Mouse (Mus musculus) inflammation-experienced regulatory T-cells, adult 6 months (primary cell): ENCODE results near the gene Rmi2. TPM values are rescaled to one million over a fixed set of nuclear protein-coding genes. Genes with fewer than 3 reads are reported as not detected.
A peak's percentile ranks its signal among the peaks of the same experiment; 100 is the strongest.
"Not testable (repeated sequence)": the region's sequence is repeated elsewhere in the genome, so short reads cannot be mapped to it uniquely, and the experiment has no call there.

Experiments
- ATAC-seq: one replicate; pipeline ENCODE4 v1.8.0; 2017
- polyA plus RNA-seq, 3 experiments: library from polyadenylated mRNA; unstranded; fragments of 100-300 nt; shearing (Covaris generic); gene quantifications; one replicate each; pipeline ENCODE4 v1.2.1; 2017

Gene Rmi2
- polyA plus RNA-seq, 3 experiments from 2014 or later, result 1.2 to 1.4 (median 1.2) TPM

DNA sequence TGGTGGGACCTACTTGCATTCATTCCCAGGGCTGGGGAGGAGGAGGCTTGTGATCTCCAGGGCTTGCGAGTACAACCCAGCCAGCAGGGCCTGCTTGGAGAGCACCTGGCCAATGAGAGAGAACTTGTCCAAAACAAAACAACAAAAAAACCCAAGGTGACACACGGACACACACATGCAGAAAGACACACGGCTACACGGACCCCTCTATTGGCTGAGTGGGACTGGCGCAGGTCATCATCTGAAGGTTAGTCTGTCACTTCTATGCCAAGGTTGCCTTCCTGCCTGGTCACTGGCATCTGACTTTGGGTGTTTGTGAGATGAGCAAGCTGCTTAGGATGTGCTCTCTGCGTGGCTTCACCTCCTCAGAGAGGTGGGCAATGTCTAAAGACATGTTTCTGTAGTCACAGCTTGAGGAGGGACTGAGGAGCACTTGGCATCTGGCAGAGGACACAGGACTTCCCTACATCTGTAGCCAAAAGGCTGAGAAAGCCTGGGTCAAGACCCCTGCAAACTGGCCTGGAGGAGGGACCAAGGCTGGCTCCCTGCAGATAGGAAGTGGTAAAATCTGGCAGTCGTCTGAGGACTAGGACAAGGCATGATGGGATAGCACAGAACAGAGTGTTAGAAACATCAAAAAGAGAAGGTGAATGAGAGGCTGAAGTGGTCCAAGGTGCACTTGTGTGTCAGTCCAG is 6.9 kb upstream of the Rmi2 start:
- no peak for ATAC-seq

DNA sequence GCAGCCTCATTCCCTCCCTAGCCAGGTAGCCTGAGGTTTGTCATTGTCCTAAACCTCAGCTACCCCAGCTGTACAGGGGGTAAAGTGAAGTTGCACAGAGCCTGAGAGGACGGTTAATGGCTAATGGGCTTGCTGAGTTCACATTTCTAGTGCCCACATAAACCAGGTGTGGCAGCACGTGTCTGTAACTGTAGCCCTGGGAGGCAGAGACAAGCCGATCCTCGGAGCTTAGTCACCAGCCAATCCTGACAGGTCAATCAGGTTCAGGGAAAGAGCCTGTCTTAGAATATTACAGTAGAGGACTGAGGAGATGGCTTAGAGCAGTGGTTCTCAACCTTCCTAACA is 6.4 kb upstream of the Rmi2 start:
- ATAC-seq, result no peak

DNA sequence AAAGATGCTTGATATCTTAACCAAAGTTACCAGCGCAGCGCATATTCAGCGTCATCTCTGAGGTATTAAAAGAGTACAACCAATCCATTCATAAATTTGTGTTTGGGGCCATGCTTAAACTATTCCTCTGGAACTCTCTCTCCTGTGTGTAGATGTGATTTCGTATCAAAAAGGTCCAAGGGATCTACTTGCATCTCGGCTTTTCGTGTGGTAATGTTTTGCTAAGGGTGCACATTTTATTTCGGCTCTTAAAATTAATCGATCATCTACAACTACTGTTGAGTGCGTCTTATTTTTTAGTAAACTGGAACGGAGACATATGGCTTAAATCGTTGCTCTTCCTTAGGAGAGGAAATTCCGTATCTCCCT is 333 bp upstream of the Rmi2 start:
- peak; percentile 1 for ATAC-seq

DNA sequence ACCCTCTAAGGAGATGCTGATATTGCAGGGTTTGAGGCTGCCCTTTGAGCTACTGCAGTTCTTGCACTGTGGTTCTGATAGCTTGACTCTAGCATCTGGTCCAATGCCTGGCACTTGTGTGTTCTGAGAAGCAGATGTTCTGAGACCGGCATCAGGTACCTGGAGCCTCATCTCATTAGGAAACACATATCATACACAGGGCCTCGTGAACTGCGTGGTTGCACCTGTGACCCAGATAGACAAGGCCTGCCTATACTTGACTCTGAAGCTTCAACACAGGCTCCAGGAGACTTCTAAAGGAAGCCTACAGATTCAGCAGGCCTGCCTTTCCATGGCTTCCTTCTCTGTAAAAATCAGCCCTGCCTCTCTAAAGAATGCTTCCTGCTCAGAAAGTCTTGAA is 1.5 kb downstream of the Rmi2 start:
- ATAC-seq, result no peak

DNA sequence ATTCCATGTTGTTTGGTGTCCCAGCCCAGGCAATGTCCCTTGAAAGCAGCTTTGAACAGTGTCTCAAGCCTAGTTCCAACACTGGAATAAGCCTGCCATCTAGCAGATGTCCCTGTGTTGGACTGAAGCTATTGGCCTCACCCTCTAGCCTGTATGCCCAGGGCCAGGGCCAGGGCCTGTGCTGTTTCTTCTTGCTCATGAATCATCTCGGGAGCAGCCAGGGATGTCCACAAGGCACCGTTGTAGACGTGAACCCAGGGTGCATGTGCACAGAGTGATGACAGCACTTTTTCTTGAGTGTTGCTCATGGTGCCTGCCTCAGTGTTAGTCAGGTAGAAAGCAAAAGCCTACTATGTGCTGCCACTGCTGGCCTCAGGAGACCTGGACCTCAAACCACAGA is 2.4 kb downstream of the Rmi2 start:
- no peak for ATAC-seq

DNA sequence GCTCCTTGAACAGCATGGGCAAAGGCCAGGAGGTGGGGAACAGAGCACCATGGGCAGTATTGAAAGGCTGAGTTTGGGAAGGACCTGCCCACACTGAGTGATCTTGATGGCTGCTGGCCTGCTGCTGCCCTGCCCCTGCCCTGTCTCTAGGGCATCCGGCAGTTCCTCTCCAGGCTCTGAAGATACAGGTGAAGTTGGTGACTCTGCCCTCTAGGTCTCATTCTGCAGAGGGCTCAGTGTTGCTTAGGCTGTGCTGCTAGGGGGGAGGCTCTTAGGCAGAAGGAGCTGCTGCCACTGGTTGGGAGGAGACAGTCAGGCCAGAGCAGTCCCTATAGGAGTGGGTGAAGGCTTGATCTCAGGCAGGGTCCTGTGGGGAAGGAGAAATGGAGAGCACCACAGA is 3.0 kb downstream of the Rmi2 start:
- ATAC-seq, result no peak

DNA sequence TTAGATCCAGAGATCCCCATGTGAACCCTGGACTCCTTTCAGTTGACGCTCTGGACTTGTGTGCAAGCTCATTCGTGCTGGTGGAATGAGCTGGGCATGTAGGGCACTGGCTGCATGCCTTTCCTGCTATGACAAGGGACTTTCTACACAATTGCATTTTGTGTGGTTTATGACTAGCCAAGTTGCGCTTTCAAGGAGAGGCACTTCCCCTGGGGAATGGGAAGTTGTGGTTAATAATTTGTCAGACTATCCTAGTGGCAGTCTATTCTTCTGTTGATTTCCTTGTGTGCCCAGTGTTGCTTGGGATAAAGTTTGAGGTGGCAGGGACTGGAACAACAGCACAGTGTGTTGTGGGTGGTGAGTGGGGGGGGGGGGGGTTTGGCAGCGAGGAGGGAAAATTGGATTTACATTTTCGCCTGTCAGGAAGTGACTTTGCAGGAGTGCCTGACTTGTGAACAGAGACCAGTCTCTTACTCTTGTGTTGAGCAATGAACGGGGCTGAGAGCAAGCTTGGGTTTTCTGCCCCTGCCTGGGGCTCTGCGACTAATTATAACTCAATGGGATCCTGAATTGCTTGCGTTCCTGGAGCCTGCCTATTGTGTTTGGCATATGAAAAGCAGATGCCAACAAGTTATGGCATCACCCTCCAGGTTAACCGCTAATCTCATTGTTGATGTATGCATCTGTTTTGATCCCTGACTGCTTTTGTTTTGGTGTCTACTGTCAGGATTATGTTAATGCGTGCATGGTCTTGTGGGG is 3.8 kb downstream of the Rmi2 start:
- ATAC-seq, result no peak

DNA sequence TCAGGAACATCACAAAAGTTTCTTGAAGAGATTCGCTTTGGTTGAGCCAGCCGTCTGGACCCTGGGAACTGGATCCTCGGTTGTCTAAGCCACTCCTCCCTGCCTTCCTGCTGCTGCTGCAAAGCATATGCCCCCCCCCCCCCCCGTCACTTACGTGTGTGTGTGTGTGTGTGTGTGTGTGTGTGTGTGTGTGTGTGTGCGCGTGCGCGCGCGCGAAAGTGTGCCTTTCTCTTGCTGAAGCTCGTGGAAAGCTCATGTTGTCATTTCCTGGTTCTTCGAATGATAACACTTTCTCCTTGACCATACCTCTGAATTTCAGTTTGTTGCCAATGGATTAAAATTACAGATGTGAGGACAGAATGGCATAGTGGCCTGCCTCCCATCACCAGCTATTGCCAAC is 5.2 kb downstream of the Rmi2 start:
- ATAC-seq, result no peak

DNA sequence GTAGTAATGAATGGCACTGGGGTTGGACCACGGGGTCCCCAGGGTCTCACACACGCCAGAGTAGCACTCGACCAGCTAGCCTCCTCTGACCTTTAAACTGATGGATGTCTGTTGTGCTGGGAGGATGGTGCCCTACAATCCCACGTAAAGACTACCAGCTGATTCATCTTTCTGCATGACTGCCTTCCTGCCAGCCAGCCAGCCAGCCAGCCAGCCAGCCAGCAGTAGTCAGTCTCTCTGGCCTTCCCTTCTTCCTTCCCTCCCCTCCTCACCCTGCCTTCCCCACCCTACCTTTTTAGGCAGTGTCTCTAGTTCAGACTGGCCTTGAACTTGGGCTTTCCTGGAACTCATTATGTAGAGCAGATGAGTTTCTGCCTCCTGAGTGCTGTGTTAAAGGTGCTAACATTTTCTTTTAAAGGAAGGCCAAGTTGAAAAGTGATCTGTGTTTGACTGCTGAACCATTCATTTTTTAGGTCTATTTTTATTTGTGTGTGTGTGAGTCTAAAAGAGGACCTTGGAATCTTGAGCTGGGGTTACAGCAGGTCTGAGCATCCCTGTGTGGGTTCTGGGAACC is 7.5 kb downstream of the Rmi2 start:
- no peak for ATAC-seq

DNA sequence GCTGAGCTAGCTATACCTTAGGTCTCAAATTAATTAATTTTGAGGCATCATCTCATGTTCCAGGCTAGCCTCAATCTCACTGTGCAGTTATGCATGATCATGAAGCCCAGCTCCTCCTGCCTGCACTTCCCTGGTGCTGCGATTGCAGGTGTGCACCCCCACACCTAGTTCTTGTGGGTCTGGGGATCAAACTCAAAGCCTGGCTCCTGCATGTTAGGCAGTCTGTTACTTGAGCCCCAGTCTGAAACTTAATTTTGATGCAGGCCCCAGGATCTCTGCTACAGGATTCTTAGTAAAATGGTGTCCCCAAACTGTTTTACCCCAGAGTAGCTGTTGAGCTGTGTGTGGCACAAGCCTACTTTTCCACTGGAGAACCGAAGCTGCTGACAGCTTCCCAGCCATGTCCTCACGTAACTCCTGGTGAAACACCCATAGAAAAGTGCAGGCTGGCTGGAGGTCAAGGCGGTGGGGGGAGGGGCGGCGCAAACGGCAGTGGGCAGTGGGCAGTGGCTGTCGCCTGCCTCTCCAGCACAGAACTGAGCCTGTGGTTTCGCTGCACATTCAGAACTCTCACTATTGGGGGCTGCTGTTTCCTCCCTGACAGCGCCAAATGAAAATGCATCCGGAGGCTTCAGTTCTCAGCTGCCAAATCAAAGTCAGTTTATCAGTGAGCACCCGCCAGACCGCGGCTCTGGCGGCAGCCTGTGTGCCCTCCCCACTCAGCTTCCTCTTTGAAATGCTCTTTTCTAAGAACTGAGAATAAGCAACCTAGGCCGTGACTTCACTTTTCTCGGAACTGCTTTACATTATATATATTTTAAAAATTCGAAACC is 8.8 kb downstream of the Rmi2 start:
- ATAC-seq, result peak; percentile 88

DNA sequence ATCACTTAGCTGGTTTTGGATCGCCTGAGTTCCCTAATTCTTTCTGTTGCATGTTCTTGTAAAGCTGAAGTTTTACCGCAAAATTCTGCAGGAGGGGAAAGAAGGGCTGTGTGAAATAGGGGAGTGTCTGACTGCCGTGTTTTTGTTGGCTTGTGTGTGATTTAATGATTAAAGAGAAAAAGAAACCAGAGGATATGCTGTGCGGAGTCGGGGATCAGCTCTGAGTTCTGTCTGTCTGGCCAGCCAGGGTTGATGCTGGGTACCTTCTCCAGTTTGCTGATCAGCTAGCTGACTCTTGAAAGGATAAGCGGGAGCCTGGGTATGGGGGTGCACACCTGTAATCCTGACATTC is 9.4 kb downstream of the Rmi2 start:
- peak; percentile 65 for ATAC-seq

DNA sequence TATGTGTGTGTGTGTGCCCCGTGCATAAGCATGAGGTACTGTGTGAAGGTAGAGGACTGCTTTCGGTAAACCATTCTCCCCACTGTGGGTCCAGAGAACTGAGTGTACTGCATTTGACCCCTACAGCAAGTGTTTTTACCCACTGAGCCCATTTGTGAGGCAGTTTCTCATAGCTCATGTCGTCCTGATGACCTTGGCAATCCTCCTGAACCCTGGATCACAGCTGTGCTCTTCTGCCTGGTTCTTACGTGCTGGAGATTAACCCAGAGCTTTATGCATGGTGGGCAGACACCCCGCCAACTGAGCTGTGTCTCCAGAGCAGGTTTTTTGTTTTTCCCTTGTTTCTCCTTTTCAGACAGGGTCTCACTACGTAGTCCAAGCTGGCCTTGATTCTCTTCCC is 11.1 kb downstream of the Rmi2 start:
- ATAC-seq, result no peak

DNA sequence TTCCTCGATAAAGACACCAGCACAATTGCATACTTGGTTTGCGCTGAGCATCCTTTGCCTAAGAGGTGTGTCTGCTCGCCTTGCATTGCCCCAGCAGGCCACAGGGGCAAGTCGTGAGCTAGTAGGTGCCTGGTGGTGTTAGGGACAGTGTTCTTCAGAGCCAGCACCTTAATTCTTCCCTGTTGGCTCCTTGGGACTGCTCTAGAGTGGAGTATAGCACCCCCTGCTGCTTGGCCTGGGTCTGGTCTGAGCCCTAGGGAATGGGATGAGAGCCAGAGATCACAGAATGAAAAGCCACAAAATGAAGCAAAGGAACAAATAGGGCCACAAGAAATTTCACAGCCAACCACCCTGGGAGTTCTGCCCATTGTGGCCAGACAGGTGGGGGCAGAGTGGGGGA is 11.6 kb downstream of the Rmi2 start:
- ATAC-seq, result peak; percentile 26

DNA sequence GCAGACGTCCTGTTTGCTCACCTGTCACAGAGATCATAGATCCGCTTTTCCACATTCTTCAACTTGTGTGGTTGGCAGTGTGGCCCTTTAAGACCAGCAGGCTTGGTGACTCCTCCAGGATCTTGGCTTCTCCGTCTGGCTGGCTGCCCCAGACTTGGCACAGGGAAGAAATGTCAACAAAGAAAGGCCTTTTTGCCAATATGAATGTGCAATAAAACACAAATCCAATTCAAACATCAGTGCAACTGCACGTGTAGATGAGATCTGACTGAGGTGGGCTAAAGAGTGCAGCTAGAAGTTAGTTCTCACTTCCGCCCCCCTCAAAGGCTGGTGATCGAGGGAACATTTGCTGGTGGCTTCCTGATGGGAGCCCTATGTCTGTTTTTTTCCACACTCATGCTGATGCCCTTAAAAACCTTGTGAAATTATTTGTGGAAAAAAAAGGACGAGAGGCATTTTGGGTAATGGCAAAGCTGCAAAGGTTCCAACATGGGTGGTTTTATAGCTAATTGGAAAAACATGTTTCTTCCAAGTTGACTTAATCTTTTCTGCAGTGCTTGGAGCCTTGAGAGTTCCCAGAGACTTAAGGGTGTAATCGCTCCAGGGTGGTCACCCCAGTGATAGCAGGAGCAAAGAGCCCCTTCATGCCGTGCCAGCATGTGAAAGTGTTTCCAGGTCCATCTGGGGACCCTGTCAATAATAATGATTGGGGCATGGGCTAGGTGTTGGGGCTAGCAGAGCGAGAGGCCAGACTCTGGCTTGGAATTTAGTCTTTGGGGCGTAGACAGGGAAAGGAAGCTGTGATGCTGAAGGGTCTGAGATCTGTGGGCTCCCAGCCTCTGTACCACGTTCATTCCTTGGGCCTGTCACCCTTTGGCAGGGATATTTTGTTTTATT is 15.4 kb downstream of the Rmi2 start:
- ATAC-seq, result no peak

DNA sequence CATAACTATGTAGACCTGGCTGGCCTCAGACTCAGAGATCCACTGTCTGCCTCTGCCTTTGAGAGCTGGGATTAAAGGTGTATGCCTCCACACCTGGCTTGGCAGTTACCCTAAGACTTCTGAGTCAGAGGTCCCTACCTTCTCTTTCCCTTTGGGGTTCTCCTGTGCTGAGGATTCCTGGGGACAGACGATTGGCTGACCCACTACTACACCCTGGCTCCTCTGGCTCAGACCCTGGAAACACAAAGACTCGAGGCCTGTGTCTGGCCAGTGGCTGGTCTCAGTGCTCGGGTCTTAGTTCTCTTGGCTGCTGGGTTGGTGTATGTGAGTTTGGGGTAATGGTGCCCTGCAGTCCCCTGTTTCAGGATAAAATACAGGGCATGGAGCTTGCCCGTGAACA is 16.0 kb downstream of the Rmi2 start:
- ATAC-seq, result no peak

DNA sequence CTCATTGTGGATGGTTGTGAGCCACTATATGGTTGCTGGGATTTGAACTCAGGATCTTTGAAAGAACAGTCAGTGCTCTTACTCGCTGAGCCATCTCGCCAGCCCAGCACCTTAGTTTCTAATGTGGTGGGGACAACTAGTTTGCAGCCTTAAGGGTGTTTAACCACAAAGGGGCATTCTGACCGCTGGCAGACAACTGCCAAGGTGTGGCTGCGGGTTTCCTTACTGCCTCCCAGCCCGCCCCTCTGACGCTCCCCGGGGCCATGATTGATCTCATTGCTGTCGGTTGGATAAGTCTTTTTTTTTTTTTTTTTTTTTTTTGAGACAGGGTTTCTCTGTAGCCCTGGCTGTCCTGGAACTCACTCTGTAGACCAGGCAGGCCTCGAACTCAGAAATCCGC is 17.4 kb downstream of the Rmi2 start:
- ATAC-seq, result not testable (repeated sequence)

DNA sequence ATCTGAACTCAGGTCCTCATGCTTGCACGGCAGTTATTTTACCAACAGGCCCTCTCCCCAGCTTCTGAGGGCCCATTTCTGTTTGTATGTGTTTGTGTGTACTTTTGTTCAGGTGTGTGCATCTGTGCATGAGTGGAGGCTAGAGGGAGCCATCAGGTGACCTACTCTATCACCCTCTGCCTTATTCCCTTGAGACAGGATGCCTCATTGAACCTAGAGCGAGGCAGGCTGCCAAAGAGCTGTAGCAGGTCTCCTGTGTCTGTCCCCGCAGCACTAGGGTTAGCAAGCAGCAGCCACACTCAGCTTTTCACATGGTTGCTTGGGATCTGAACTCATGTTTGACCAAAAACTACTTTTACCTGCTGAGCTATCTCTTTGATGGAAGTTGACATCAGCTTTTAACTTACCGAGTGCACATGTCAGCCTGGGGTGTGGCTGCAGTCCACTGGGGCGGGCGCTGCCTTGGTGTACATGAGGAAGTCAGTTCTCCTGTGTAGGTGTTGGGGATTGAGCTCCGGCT is 24.9 kb downstream of the Rmi2 start:
- no peak for ATAC-seq

DNA sequence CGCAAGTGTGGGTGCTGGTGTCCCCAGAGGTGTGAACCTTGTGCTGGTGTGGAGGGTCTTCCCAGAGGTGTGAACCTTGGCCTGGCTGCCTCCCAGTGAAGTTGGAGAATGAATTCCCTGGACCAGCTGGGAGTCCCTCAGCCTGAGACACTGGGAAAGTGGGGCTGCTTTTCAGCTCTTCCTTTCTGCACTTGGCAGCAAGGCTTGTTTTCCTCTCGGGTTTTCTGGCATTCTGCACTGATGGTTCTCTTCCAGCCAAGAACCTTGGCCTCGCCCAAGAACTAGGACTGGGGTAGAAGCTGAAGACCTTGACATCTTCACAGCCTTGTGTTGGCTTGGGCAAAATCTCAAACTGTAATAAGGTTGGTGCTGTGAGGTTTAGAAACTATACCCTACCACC is 26.5 kb downstream of the Rmi2 start:
- ATAC-seq, result no peak

DNA sequence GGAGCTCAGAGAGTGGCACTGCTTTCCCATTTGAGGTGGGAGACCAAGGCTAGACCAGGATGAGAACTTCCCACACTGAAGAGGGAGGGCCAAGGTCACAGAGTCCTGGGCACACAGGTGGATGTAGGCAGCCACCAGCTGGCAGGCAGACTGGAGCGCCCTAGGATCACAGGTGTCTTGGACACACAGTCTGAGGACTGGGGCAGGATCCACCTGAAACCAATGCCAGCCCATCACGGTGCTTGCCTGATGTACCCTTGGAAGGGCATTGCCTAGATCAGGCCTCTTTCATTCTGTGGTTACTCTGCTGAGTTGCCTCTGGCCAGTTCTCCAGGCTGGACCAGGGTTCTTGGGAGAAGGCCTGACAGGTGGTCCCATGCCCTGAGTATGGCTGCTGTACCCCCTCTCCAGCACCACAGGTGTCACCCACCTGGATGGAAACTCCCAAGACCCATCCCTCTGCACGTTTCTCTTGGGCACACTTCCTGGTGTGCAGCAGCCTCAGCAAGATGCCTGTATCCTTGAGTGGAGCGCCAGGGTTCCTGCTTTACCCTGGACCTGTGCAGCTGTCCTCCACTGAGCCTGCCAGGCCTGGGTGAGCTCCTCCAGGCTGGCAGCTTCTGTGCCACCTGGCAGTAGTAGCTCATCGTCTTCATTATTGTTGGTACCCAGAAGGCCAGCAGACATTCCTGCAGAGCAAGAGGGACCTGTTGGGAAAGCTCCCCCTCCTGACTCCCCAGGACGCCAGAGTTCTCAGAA is 30.2 kb downstream of the Rmi2 start:
- ATAC-seq, result no peak

DNA sequence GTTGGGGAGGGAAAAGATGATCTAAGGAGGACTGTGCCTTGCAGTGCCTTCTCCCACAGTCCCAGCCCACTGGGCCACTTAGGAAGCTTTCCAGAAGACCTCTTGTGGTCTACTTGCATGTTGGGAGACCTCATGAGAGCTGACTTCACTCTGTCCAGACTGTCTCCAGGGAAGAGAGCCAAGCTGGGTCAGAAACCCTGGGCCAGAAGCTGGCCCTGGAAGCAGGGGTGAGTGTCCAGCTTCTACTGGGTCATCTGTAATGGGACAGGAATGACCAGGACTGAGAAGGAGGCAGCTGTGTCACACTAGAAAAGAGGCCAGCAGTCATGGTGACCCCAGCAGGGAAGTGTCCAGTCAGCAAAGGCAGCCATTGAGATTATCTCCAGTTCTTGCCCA is 30.7 kb downstream of the Rmi2 start:
- no peak for ATAC-seq

DNA sequence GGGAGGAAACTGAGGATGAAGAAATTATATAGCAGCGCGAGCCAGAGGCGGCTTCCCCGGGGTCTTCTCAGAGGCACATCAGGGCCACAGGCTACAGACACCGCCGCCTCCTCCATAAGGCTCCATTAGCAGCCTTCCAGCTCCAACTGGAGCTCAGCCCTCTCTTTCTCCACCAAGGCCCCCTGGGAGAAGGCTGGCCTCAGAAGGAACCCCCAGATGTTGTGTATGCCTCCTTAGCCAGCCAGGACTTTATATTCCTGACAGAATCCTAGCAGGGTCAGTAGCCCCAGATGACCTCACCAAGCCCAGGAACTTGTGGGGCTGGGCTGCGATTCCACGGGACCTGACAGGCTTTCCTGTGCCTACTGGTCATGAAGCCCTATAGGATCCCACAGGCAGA is 32.0 kb downstream of the Rmi2 start:
- ATAC-seq, result no peak

DNA sequence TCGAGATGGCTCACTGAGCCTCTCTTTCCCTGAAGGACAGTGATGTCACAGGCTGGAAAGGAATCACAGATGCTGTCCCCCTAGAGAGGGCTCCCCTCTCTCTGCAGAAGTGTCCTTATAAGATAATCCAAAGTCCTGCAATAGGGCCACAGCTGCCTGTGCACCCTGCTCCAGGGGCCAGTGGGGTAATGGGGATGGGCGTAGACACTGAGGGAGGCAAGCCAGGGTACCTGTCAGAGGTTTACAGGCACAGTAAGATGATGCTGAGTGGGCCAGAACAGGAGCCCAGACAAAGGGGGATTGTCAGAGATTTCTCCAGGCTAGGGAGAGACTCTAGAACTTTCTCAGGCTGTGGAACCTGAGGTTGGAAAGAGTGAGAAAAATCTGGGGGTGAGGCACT is 32.6 kb downstream of the Rmi2 start:
- no peak for ATAC-seq
